Mouse (Mus musculus): ENCODE measurements around the gene Slx.
"Not testable (repeated sequence)": the region's sequence is repeated elsewhere in the genome, so short reads cannot be mapped to it uniquely, and the experiment has no call there.

Slx gene

DNA sequence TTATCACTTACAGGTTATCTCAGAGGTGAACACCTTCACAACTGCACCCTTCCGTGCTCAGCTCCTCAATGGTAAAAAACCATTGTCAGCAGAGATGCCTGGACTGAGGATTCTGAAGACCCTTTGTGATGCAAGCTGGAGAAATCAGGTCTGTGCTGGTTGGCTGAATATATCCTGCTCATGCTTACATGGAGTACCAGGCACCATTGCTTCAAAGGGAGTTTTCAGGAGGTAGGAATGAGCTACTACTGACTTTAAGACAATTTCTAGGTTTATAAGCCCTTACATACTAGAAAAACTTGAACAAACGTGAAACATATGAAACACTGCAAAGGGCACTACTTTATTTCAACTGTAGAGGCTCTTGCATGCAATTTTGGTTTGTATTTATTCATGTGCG lies at the start of gene Slx:
Slx (minus strand) TSS at position 101 of the 400 bp plus-strand sequence.
- DNase-seq (ENCODE audit: low spot score in 2 of 2): not testable (repeated sequence)

Measured in spleen, postnatal 14 days (tissue).